Mouse (Mus musculus) layer of hippocampus, adult 8-10 months (tissue): Measurements from ENCODE around the gene Rpl10. TPM values are rescaled to one million over a fixed set of nuclear protein-coding genes. Genes with fewer than 3 reads are reported as not detected.

Experiments
- DNase-seq, 2 experiments: peaks; one replicate each; pipeline ENCODE4 v3.0.0; 2022; ENCODE audit warnings: low spot score in 2 of 2
- microRNA-seq, 2 experiments: library from miRNA; unstranded; fragments of <30 nt; microRNA quantifications; one replicate each; pipeline ENCODE4 v1.2.0; 2022
- total RNA-seq, 4 experiments: library from RNA; stranded (reverse); gene quantifications; 2 replicates each; pipeline ENCODE4 v1.2.4; 2022

The Rpl10 gene
- total RNA-seq, 4 experiments from 2014 or later = 106 to 243 (median 166) TPM

DNA sequence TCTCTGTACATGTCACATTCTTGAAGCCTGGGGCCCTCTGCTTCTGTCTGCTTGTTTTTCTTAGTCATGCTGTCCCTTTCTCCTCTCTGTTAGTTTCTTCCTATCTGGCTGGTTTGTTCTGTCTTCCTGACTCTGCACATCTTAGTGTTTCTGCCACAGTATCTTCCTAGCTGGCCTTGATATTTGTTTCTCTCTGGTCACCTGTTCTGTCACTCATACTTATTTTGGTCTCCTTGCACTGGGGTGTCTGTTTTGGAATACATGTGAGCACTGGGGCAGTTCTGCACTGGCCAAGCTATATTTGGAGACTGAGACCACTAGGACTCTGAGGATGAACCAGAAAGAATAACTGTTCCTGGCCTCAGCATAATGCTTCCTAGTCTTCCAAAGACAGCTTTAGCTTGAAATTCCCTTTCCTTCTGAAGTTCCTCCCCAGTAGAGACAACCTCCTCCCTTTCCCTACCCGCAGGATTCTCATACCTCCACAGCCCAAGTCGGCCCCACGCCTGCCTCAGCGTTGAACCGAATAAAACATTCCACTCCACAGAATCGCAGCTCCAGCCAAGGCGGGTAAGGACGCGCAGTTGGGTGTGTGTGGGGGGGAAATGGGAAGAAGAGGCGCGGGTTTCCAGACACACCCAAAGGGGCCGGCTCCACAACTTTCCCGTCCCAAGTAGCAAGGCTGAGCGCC lies 10.6 kb downstream of the Rpl10 start:
- DNase-seq = no peak

DNA sequence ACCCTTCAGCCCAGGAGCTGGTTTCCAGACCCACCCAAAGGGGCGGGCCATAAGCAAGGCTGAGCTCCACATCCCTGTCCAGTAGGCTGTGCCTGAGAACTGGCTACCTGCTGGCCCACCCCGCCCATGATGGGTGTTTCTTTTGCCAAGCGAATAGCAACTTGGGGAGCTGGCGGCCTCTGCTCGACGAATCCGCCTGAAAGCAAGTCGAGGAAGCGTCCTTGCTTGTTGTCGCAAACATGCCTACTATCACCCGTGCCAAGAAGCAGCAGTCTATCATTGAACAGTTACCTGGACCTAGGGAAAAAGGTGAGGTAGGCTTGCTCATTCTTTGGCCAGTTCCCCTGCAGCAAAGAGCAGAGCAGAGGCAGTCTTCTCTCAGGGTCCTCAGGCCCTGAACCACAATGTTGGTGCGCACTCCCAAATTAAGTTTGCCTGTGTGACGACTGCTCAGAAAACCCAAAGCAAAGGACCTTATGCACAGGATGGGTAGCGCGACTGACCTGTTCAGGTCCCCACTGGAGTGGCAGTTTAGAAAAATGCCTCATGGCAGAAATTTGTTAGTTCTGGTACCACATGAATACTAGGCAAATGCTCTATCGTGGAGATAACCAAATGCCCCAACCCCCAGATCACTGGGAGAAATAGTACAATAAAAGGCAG lies 11.3 kb downstream of the Rpl10 start, which contains the start of the genes Taz and Dnase1l1:
Taz (plus strand) TSS at position 181 of the 663 bp plus-strand sequence.
Dnase1l1 (minus strand) TSS at position 606 of the 663 bp plus-strand sequence.
- peak; percentile 38 to 42 for DNase-seq

DNA sequence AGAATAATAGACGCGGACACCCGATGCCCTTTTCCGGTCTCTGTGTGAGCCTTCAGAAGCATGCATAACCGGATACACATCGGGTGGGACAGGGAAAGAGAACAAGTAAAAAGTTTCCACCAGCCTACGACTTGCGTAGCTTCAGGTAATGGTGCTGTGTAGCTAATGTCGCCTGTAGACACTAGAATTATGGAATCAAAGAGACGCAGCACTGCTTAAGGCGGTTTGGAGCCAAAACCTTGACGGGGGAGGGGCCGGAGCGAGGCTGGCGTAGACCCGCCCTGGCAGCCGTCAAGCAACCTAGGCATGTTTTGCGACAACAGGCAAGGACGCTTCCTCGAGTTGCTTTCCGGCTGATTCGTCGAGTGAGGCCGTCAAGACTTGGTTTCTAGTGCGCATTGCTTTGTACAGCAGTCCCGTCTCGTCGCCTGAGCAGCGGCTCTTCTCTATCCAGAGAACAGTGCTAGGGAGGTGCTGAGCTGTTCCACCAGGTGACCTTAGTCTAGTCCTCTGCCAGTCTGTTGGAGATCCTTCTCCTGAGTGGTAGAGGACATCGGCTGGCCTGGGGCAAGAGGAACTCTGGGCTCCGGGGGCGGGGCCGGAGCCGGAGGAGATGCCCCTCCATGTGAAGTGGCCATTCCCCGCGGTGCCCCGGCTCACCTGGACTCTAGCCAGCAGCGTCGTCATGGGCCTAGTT lies 11.9 kb downstream of the Rpl10 start:
- DNase-seq = peak; percentile 81 to 82

DNA sequence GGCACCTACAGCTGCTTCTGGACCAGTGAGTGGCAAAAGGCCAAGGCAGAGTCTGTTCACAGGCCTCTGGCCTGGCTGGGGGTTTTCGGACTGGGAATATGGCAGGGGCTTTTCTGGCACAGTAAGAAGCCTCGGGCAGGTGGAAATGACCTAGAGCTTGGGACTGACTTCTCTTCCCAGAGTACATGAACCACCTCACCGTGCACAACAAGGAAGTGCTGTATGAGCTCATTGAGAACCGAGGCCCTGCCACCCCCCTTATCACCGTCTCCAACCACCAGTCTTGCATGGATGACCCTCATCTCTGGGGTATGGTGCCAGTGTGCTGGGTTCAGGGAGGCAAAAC lies 12.5 kb downstream of the Rpl10 start:
- DNase-seq = no peak

DNA sequence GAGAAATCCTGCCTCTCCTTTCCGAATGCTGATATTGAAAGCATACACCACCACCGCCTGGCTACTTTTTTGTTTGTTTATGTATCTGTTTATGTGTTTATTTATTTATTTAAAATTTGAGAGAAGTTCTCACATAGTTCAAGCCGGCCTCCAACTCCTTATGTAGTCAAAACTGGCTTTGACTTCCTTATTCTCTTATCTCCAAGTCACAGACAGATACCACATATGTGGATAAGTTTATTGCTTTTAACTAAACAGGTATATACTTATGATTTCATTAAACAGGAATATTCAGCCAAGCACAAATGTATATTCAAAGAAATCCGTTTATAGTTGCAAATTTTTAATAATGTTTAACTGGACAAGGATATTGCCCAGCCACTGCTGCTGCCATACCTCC lies 22.8 kb downstream of the Rpl10 start:
- no peak for DNase-seq

DNA sequence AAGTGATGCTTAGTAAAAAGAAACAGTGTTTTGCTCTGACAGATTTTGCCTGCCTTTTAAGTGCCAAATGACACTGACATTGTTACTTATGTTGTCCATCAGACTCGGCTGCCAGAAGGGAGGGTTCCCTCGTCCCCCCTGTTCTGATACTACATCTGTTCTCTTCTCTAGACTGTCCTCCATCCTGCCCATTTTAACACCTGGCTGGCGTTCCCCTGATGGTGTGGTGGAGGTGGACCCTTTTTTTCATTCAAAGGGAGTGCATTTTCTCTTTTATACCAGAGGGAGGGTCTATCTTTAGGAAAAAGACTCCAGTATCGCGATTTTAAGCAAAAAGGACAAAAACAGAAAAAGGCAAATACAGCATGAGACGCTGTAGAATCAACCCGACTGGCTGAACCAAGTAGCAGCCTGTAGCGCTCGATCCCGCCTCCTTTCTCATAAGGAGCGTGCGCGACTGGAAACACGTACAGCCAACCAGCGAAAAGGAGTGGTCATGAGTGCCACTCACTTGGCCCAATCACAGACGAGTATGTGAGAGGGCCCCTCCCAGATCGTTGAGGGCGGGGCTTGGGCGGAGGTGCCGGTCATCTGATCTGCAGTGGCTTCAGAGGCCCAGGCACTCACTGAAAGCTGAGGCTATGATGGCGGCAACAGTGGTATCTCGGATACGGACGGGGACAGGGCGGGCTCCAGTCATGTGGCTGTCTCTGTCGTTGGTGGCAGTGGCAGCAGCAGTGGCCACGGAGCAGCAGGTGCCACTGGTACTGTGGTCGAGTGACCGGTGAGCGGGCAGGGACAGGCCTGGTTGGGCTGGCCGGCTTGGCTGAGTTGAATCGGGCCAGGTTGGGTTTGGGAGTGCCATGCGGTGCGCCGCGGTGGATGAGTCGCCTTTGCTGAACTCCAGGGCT lies 26.2 kb downstream of the Rpl10 start, which contains the start of gene Atp6ap1:
Atp6ap1 (plus strand) TSS at position 560 of the 911 bp plus-strand sequence.
- DNase-seq = peak; percentile 94 to 95

DNA sequence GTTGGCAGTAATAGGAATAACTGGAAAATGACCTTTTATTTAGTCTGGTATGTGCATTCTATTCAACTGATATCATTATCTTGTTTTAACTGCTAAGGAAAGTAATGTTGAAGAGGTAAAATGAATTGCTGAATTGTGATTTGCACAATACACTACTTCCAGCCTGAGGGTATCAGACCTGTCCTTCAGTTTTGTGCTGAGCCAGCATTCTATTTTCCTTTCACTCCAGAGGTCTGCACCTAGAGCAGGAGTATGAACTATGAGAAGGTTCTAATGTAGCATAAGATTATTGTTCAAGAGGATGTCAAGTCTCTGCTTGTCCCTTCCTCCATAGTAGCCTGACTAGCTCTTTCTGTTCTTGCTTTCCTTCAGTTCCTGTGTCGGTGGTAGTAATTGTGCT lies 27.7 kb downstream of the Rpl10 start:
- DNase-seq = no peak

DNA sequence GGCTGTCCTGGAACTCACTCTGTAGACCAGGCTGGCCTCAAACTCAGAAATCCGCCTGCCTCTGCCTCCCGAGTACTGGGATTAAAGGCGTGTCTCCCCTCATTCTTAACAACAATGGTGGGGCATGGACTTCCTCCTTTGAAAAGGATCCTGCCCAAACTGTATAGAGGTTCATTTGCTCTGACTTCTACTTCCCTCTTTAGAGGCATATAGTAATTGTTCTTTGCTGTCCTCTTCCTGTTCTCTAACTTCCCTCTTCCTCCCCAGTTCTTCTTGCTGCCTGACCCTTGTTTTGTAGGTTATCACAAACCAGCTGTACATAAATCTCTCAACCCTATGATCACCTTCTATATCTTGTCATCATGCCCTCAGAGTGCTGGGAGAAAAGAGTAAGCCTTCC lies 29.1 kb downstream of the Rpl10 start:
- no peak for DNase-seq

DNA sequence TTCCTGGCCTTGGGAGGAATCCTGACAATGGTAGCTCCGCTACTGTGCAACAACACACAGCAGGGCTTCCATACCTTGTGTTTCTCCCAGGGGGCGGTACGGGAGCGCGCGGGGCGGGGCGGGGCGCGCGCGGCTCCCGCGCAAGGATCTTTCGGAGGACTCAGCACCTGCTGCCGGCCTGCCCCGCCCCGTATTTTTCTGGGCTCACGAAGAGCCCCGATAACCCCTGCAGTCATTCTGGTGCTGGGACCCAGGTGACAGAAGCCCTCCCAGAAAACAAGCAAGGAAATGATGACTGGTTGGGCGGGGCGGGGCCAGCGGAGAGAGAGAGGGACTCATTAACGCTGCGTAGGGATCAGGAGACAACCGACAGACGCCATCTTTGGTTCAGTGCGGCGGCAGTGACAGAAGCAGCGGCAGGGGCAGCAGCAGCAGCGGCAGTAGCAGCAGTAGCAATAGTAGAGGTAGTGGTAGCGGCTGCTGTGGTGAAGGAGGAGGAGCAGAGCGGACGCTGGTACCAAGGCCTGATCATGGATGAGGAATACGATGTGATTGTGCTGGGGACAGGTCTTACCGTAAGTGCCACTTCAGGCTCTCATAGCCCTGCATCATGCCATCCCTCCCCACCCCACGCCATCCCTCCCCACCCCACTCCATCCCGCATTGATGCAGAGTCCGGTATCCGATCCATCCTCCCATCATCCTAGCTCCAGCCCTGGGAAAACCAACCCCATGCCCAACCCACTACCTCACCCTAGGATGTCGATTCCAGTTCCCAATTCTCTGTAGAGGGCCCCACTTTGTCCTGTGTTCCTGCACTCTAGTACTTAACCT lies 34.5 kb downstream of the Rpl10 start, which contains the start of gene Gdi1:
Gdi1 (plus strand) TSS at position 132 of the 834 bp plus-strand sequence.
- peak; percentile 54 to 62 for DNase-seq

DNA sequence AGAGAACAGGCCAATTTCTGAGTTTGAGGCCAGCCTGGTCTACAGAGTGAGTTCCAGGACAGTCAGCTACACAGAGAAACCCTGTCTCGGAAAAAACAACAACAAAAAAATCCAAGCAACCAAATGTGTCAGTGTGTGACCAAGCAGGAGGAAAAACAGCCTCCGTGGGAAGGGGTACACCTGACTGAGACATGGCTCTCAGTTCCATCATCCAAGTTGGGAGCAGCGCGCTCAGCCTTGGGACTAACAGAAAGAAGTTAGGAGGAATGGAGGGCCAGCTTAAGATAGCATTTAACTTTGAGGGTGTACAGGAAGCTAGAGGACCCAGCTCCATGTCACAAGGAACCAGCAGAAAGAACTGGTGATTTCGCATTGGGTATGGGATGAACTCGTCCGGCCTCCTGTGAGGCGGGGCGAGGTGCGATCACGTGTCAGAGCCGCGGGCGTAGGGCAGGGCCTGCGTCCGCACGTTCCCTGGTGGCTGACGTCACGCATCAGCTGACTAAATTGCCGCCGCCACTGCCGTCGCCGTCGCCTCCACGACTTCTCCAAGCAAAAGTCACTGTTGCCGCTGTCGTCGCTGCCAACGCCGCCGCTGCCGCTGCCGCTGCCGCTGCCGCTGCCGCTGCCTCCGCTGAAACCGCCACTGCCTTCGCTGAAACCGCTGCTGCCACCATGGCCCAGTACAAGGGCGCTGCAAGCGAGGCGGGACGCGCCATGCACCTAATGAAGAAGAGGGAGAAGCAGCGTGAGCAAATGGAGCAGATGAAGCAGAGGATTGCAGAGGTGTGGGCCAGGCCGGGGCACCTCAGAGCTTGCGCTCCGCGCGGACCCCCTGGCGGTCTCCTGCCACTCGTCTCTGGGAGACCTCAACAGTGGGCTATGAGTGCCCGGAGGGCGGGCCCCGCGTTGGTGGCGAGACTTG lies 42.2 kb downstream of the Rpl10 start, which contains the start of gene Fam50a:
Fam50a (plus strand) TSS at position 494 of the 925 bp plus-strand sequence.
- peak; percentile 85 to 87 for DNase-seq

Small RNA genes lying within 50 kb of the gene (microRNA-seq; reads per million reads assigned to microRNA genes)
- gene Mir7091 = 0 reads per million in 2 experiments
- 0 reads per million in 2 experiments for gene Mir7092

Other genes with a start within 250 kb of the Rpl10 start
- gene Irak1, start 246.9 kb upstream of the Rpl10 start, total RNA-seq = 10 to 100 TPM; 49.9 to 75.1 (median 63.7) TPM
- under 1 TPM in 2 of 4 experiments, not detected in 2; 0.45 to 0.83 TPM for gene Opn1mw, start 143.3 kb upstream of the Rpl10 start, total RNA-seq
- gene Mecp2, start 135.4 kb upstream of the Rpl10 start, total RNA-seq = 10 to 100 TPM; 85.8 to 96.1 (median 91.7) TPM
- gene Tex28, start 103.0 kb upstream of the Rpl10 start, total RNA-seq = not detected
- gene Tktl1, start 93.6 kb upstream of the Rpl10 start, total RNA-seq = under 1 TPM in 2 of 4 experiments, not detected in 2; 0.20 to 0.24 TPM
- gene Flna, start 21.0 kb upstream of the Rpl10 start, total RNA-seq = 100 to 1,000 TPM in 1 of 4 experiments, 10 to 100 TPM in 3; 70.1 to 101 (median 86.8) TPM
- 10 to 100 TPM; 33.0 to 42.3 (median 35.6) TPM for gene Emd, start 16.1 kb upstream of the Rpl10 start, total RNA-seq
- gene Taz, start 11.1 kb downstream of the Rpl10 start, total RNA-seq = 10 to 100 TPM; 64.2 to 86.3 (median 75.9) TPM
- 1 to 10 TPM; 2.9 to 7.3 (median 5.2) TPM for gene Dnase1l1, start 11.5 kb downstream of the Rpl10 start, total RNA-seq
- 100 to 1,000 TPM; 325 to 354 (median 338) TPM for gene Atp6ap1, start 26.3 kb downstream of the Rpl10 start, total RNA-seq
- 100 to 1,000 TPM; 637 to 728 (median 671) TPM for gene Gdi1, start 34.2 kb downstream of the Rpl10 start, total RNA-seq
- 10 to 100 TPM; 28.7 to 39.4 (median 30.9) TPM for gene Fam50a, start 42.2 kb downstream of the Rpl10 start, total RNA-seq
- gene Plxna3, start 58.3 kb downstream of the Rpl10 start, total RNA-seq = 10 to 100 TPM; 30.0 to 38.9 (median 33.1) TPM
- gene Lage3, start 82.8 kb downstream of the Rpl10 start, total RNA-seq = 10 to 100 TPM; 23.8 to 28.8 (median 26.8) TPM
- 10 to 100 TPM; 53.8 to 75.5 (median 62.2) TPM for gene Ubl4a, start 102.4 kb downstream of the Rpl10 start, total RNA-seq
- 1 to 10 TPM; 2.6 to 3.4 (median 2.9) TPM for gene Slc10a3, start 102.5 kb downstream of the Rpl10 start, total RNA-seq
- 10 to 100 TPM; 18.1 to 27.3 (median 21.7) TPM for gene Fam3a, start 122.5 kb downstream of the Rpl10 start, total RNA-seq
- 10 to 100 TPM; 46.2 to 56.7 (median 50.2) TPM for gene Ikbkg, start 122.5 kb downstream of the Rpl10 start, total RNA-seq
- gene G6pdx, start 158.4 kb downstream of the Rpl10 start, total RNA-seq = 10 to 100 TPM; 28.2 to 36.7 (median 30.9) TPM
- gene Gm6880, start 210.6 kb downstream of the Rpl10 start, total RNA-seq = not detected